Mouse (Mus musculus): ENCODE data around the gene Nkx2-1. TPM values are rescaled to one million over a fixed set of nuclear protein-coding genes. Genes with fewer than 3 reads are reported as not detected.

The Nkx2-1 gene
- 6.9 and 17.0 TPM in 2 replicates for polyA plus RNA-seq (2014; fragmentation: Nextera tagmentation; extraction: Ambion mirVana)

GRCm38 (mm10) chr12:56536884-56537265, at the start of gene Nkx2-1:
Gene Nkx2-1 (minus strand): TSS chr12:56536908.
- Histone ChIP-seq H3K9me3 (replicated peaks; ENCODE audit: control insufficient read depth, low read length) (no peaks in the 10 kb centered on the region), H3K4me3 (ENCODE audit: low read depth, low read length) (peak within 1 kb of the TSS; percentile 19), H3K9ac (replicated peaks; ENCODE audit: low read length) (no peak within 1 kb of the TSS), H3K27ac (replicated peaks; ENCODE audit: low read depth, low read length) (no peak within 1 kb of the TSS), H3K4me2 (ENCODE audit: low read depth, low read length) (peak within 1 kb of the TSS; percentile 2; the same call in 1 of the 2 replicates), H3K27me3 (ENCODE audit: control insufficient read depth, insufficient read depth, low read length) (peaks cover 80% of the 10 kb centered on the region), H3K4me1 (ENCODE audit: control insufficient read depth, insufficient read depth, low read length) (peaks cover 3% of the 10 kb centered on the region; the same call in 1 of the 2 replicates), H3K36me3 (replicated peaks; ENCODE audit: control insufficient read depth, insufficient read depth, low read depth, low read length) (no peaks in the 10 kb centered on the region)
- DNase-seq (ENCODE audit: low spot score) (no peak), ATAC-seq (replicated peaks; ENCODE audit: insufficient number of reproducible peaks, low FRiP score, low TSS enrichment, low read depth) (no peak)
- 1% methylated on average over 11 of the region's 11 CpGs for WGBS

DNA sequence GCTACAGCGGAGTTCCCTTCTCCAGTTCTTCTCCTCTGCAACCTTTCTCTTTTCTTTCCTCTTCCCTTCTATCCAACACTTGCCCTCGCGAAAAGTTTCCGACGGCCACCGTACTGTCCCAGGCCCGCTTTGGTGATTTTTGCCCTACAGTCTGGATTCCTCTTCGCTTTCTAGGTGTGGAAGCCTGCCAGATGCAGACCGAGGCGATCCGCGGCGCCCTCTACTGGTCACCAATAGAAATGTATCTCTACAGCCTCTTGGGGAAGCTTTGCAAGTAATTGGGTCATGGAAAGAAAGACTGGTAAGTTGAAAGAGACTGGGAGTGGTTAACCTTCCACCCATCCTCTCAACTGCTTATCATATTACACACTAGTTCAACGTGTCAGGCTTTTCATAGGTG, 4.4 kb upstream of the Nkx2-1 start:
- H3K4me3 ChIP-seq (ENCODE audit: low read depth, low read length), result no peak overlapping the region
- WGBS, result 2% methylated on average over 14 of the region's 14 CpGs
- H3K27me3 ChIP-seq (ENCODE audit: control insufficient read depth, insufficient read depth, low read length), result peaks cover 54% of the 10 kb centered on the region
- no peak overlapping the region for H3K9ac ChIP-seq (replicated peaks; ENCODE audit: low read length)
- no peaks in the 10 kb centered on the region for H3K36me3 ChIP-seq (replicated peaks; ENCODE audit: control insufficient read depth, insufficient read depth, low read depth, low read length)
- DNase-seq (ENCODE audit: low spot score), result peak; percentile 82
- H3K4me2 ChIP-seq (ENCODE audit: low read depth, low read length), result no peak overlapping the region
- H3K4me1 ChIP-seq (ENCODE audit: control insufficient read depth, insufficient read depth, low read length), result no peaks in the 10 kb centered on the region
- H3K9me3 ChIP-seq (replicated peaks; ENCODE audit: control insufficient read depth, low read length), result no peaks in the 10 kb centered on the region
- H3K27ac ChIP-seq (replicated peaks; ENCODE audit: low read depth, low read length), result no peak overlapping the region
- ATAC-seq (replicated peaks; ENCODE audit: insufficient number of reproducible peaks, low FRiP score, low TSS enrichment, low read depth), result no peak; the same call in 1 of the 2 replicates

- no peak for DNase-seq (ENCODE audit: low spot score)
- H3K4me2 ChIP-seq (ENCODE audit: low read depth, low read length), result no peak overlapping the region
- no peak overlapping the region for H3K27ac ChIP-seq (replicated peaks; ENCODE audit: low read depth, low read length)
- no peak overlapping the region for H3K9ac ChIP-seq (replicated peaks; ENCODE audit: low read length)
- 4% methylated on average over 10 of the region's 10 CpGs for WGBS
- no peaks in the 10 kb centered on the region for H3K4me1 ChIP-seq (ENCODE audit: control insufficient read depth, insufficient read depth, low read length)
- H3K27me3 ChIP-seq (ENCODE audit: control insufficient read depth, insufficient read depth, low read length), result peaks cover 59% of the 10 kb centered on the region
- no peak overlapping the region for H3K4me3 ChIP-seq (ENCODE audit: low read depth, low read length)
- H3K9me3 ChIP-seq (replicated peaks; ENCODE audit: control insufficient read depth, low read length), result no peaks in the 10 kb centered on the region
- no peak for ATAC-seq (replicated peaks; ENCODE audit: insufficient number of reproducible peaks, low FRiP score, low TSS enrichment, low read depth)
- H3K36me3 ChIP-seq (replicated peaks; ENCODE audit: control insufficient read depth, insufficient read depth, low read depth, low read length), result no peaks in the 10 kb centered on the region
Observed at GRCm38 (mm10) chr12:56540591-56540990, 3.9 kb upstream of the Nkx2-1 start.

DNA sequence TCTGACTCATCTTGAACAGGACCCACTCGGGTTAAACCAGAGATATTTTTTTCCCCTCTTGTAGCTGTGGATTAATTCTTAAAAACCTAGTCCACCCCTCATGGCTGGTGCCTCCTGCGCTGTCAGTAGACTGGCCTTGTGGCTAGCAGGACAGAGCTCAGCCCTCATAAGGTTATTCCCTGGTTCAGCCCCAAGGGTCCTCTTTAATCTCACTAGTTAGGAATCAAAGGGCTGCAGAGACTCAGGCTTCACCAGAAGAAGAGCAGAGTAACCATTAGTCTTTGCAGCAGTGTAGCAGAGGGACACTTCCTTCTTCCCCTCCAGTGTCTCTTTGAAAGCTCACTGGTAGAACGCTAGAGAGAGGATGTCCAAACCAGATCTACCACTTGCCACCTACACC, 1.9 kb upstream of the Nkx2-1 start:
- DNase-seq (ENCODE audit: low spot score), result no peak
- Histone ChIP-seq H3K9ac (replicated peaks; ENCODE audit: low read length) (no peak overlapping the region), H3K27me3 (ENCODE audit: control insufficient read depth, insufficient read depth, low read length) (peaks cover 71% of the 10 kb centered on the region), H3K4me3 (ENCODE audit: low read depth, low read length) (no peak overlapping the region), H3K36me3 (replicated peaks; ENCODE audit: control insufficient read depth, insufficient read depth, low read depth, low read length) (no peaks in the 10 kb centered on the region), H3K27ac (replicated peaks; ENCODE audit: low read depth, low read length) (no peak overlapping the region), H3K4me2 (ENCODE audit: low read depth, low read length) (no peak overlapping the region), H3K4me1 (ENCODE audit: control insufficient read depth, insufficient read depth, low read length) (peaks cover 3% of the 10 kb centered on the region; the same call in 1 of the 2 replicates), H3K9me3 (replicated peaks; ENCODE audit: control insufficient read depth, low read length) (no peaks in the 10 kb centered on the region)
- WGBS, result 9% methylated on average over 3 of the region's 3 CpGs
- ATAC-seq (replicated peaks; ENCODE audit: insufficient number of reproducible peaks, low FRiP score, low TSS enrichment, low read depth), result no peak

GRCm38 (mm10) chr12:56537931-56538330, 1.2 kb upstream of the Nkx2-1 start:
- H3K9me3 ChIP-seq (replicated peaks; ENCODE audit: control insufficient read depth, low read length), result no peaks in the 10 kb centered on the region
- H3K27me3 ChIP-seq (ENCODE audit: control insufficient read depth, insufficient read depth, low read length), result peaks cover 78% of the 10 kb centered on the region
- no peak overlapping the region for H3K4me3 ChIP-seq (ENCODE audit: low read depth, low read length)
- H3K9ac ChIP-seq (replicated peaks; ENCODE audit: low read length), result no peak overlapping the region
- under 1% methylated on average over 6 of the region's 6 CpGs for WGBS
- H3K27ac ChIP-seq (replicated peaks; ENCODE audit: low read depth, low read length), result no peak overlapping the region
- no peaks in the 10 kb centered on the region for H3K36me3 ChIP-seq (replicated peaks; ENCODE audit: control insufficient read depth, insufficient read depth, low read depth, low read length)
- DNase-seq (ENCODE audit: low spot score), result no peak
- no peak for ATAC-seq (replicated peaks; ENCODE audit: insufficient number of reproducible peaks, low FRiP score, low TSS enrichment, low read depth)
- no peak overlapping the region for H3K4me2 ChIP-seq (ENCODE audit: low read depth, low read length)
- peaks cover 3% of the 10 kb centered on the region; the same call in 1 of the 2 replicates for H3K4me1 ChIP-seq (ENCODE audit: control insufficient read depth, insufficient read depth, low read length)

- Histone ChIP-seq H3K9ac (replicated peaks; ENCODE audit: low read length) (no peak overlapping the region), H3K36me3 (replicated peaks; ENCODE audit: control insufficient read depth, insufficient read depth, low read depth, low read length) (no peaks in the 10 kb centered on the region), H3K4me2 (ENCODE audit: low read depth, low read length) (no peak overlapping the region; the same call in 1 of the 2 replicates), H3K4me1 (ENCODE audit: control insufficient read depth, insufficient read depth, low read length) (peaks cover 3% of the 10 kb centered on the region; the same call in 1 of the 2 replicates), H3K27me3 (ENCODE audit: control insufficient read depth, insufficient read depth, low read length) (peaks cover 78% of the 10 kb centered on the region), H3K9me3 (replicated peaks; ENCODE audit: control insufficient read depth, low read length) (no peaks in the 10 kb centered on the region), H3K27ac (replicated peaks; ENCODE audit: low read depth, low read length) (no peak overlapping the region), H3K4me3 (ENCODE audit: low read depth, low read length) (no peak overlapping the region)
- 1% methylated on average over 19 of the region's 19 CpGs for WGBS
- DNase-seq (ENCODE audit: low spot score) (no peak), ATAC-seq (replicated peaks; ENCODE audit: insufficient number of reproducible peaks, low FRiP score, low TSS enrichment, low read depth) (no peak)
Observed at GRCm38 (mm10) chr12:56537342-56537741, 634 bp upstream of the Nkx2-1 start.

DNA sequence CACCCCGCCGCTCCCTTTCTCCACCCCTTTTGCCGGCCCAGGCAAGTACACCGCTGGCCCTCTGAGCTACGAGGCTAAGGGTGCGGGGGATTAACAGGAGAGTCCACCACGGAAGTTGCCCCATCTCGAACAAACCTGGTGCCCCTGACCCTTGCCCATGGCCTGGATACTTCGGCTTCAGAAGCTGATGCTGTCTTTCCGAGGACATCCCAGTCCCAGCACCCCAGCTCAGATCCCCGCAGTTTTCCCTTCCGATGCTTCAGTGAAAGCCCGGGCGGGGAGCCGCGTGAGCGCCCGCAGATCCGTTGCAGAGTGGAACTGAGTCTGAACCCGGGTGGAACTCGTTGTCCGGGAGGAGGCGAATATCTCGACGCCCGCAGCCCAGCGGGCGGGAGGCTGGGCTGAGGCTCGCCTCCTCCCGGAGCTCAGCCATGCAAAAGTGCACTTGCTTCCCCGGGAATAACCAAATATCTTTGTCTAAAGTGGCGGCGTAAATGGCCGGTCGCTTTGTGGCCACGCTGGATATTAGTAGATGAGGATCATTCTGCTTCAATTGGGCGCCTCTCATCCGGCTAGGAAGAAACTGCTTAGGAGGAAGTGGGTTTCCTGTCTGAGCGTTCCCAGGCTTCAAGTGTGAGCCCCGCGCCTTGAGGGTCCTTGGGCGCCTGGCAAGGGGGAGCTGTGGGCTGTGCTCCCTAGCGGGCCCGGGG, 379 bp downstream of the Nkx2-1 start:
- DNase-seq (ENCODE audit: low spot score) (no peak), ATAC-seq (replicated peaks; ENCODE audit: insufficient number of reproducible peaks, low FRiP score, low TSS enrichment, low read depth) (no peak)
- H3K9ac ChIP-seq (replicated peaks; ENCODE audit: low read length), result no peak overlapping the region
- H3K4me3 ChIP-seq (ENCODE audit: low read depth, low read length), result peak overlapping the region; percentile 19; the same call in 1 of the 2 replicates
- H3K4me1 ChIP-seq (ENCODE audit: control insufficient read depth, insufficient read depth, low read length), result peaks cover 3% of the 10 kb centered on the region; the same call in 1 of the 2 replicates
- H3K27ac ChIP-seq (replicated peaks; ENCODE audit: low read depth, low read length), result no peak overlapping the region
- peaks cover 77% of the 10 kb centered on the region for H3K27me3 ChIP-seq (ENCODE audit: control insufficient read depth, insufficient read depth, low read length)
- H3K9me3 ChIP-seq (replicated peaks; ENCODE audit: control insufficient read depth, low read length), result no peaks in the 10 kb centered on the region
- H3K36me3 ChIP-seq (replicated peaks; ENCODE audit: control insufficient read depth, insufficient read depth, low read depth, low read length), result no peaks in the 10 kb centered on the region
- 0 out of 2 replicates have a peak overlapping the region, but pooled peaks have one; percentile 2 for H3K4me2 ChIP-seq (ENCODE audit: low read depth, low read length)
- under 1% methylated on average over 44 of the region's 44 CpGs for WGBS

GRCm38 (mm10) chr12:56535411-56536173, 1.1 kb downstream of the Nkx2-1 start:
- Histone ChIP-seq H3K9me3 (replicated peaks; ENCODE audit: control insufficient read depth, low read length) (no peaks in the 10 kb centered on the region), H3K4me1 (ENCODE audit: control insufficient read depth, insufficient read depth, low read length) (peaks cover 3% of the 10 kb centered on the region; the same call in 1 of the 2 replicates), H3K4me2 (ENCODE audit: low read depth, low read length) (0 out of 2 replicates have a peak overlapping the region, but pooled peaks have one; percentile 2), H3K27ac (replicated peaks; ENCODE audit: low read depth, low read length) (no peak overlapping the region), H3K9ac (replicated peaks; ENCODE audit: low read length) (no peak overlapping the region), H3K36me3 (replicated peaks; ENCODE audit: control insufficient read depth, insufficient read depth, low read depth, low read length) (no peaks in the 10 kb centered on the region), H3K27me3 (ENCODE audit: control insufficient read depth, insufficient read depth, low read length) (peaks cover 79% of the 10 kb centered on the region), H3K4me3 (ENCODE audit: low read depth, low read length) (peak overlapping the region; percentile 19)
- under 1% methylated on average over 31 of the region's 36 CpGs for WGBS
- ATAC-seq (replicated peaks; ENCODE audit: insufficient number of reproducible peaks, low FRiP score, low TSS enrichment, low read depth) (no peak), DNase-seq (ENCODE audit: low spot score) (no peak)

All from embryonic facial prominence, embryonic 11.5 days (tissue).